Mouse (Mus musculus) T-helper 2 cell (primary cell): ENCODE results near the gene Map3k13.
"Not testable (repeated sequence)": the region's sequence is repeated elsewhere in the genome, so short reads cannot be mapped to it uniquely, and the experiment has no call there.

Source experiments
- in situ Hi-C: fragments of 300-600 bp; cut with MboI, MseI; formaldehyde crosslinking; loops from one replicate; pipeline ENCODE4 v1.15.1; 2025; ENCODE audit warnings: high pct_unique_total_duplicates

Gene Map3k13

DNA sequence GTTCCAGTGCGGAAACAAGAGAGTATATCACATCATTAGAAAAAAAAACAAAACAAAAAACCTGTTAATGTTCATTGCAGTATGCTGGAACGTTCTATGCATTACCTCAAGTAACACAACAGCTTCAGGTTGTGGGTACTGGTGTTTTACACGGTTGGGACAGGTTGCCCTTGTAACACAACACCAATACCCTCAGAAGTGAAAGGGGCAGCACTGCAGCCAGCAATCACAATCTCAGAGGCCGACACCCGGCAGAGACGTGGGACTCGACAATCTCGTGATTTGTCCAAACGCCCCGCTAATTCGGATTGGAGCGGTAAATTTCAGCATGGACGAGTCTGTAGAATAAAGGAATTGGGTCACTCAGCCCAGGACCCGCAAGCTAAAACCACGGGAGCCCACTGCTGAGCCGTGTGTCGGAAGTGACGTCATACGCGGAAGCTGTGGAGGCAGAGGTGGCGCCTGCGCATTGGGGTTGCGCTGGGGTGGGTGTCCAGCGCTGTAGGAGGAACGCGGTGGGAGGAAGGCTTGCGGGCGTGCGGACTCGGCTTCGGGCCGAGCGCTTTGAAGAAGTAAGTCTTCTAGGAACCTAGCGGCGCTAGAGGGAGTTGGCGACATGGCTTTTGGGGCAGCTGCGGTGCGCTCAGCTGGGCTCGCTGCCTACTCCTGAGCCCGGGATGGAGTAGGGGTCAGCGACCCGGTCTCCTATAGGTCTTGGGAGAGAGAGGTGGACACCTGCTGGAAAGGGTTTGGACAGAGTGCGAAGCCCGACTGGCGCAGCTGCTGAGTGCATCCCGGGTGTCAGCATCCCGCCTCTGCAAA is at the start of gene Map3k13:
TSS of gene Map3k13 (plus strand) at position 472 of the 822 bp plus-strand sequence.
- in situ Hi-C loops: no loop called here

DNA sequence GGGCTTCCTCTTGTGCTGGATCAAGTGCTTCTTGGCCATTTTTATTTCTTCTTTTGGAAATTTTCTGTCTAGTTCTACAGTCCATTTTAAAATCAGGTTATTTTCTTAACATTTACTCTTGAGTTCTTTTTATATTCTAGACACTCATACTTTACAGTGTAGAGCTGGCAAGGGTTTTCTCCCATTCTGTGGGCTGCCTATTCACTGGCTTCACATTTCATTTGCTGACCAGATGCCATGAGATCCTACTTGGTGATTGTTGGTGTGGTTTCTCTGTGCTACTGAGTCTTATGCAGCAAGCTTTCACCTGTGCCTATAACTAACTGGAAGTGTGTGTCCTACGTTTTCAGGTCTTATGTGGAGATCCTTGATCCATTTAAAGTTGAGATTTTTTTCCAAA is 35.7 kb upstream of the Map3k13 start:
- in situ Hi-C loops: no loop called here

DNA sequence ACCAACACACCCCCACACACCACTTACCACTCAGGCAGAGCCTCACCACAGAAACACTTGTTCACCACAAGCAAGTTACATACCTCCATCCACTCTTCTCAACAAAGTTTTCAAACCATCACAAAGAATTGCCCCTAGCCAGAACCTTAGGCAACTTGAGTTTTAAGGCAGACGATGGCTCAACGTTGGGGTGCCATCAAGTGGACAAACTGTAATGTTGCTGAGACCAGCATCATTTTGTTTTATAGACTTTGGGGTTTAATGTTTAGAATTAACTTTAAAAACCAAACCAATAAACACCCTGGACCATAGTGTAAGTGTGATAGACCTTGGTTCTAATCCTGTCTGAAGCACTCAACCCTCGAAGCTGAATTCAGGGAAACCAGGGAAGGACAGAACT is 25.9 kb upstream of the Map3k13 start:
- in situ Hi-C loops: no loop called here

- in situ Hi-C loops: no loop called here
Observed at GRCm38 (mm10) chr16:21769667-21770066, 24.5 kb upstream of the Map3k13 start.

DNA sequence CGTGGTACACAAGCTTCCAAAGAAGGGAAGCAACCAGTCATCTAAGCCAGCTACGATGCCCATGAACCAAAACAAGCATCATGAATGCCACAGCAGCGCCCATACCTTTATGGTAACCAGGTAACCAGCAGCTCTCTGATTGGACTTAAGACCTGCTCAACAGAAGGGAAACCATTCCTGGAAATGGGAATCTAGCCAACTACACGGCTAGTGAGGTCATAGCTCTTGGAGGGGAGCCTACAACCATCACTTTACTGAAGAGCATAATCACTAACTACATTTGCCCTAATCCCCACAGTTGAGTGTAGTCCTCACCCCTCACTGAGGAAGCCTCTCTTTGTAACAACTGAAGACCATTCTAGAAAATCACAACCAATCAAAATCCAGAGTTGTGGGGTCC is 19.4 kb upstream of the Map3k13 start:
- in situ Hi-C loops: no loop called here

- in situ Hi-C loops: no loop called here
Observed at GRCm38 (mm10) chr16:21778293-21778866, 15.8 kb upstream of the Map3k13 start.

- in situ Hi-C loops: no loop called here
Observed at GRCm38 (mm10) chr16:21779149-21779548, 15.0 kb upstream of the Map3k13 start.

DNA sequence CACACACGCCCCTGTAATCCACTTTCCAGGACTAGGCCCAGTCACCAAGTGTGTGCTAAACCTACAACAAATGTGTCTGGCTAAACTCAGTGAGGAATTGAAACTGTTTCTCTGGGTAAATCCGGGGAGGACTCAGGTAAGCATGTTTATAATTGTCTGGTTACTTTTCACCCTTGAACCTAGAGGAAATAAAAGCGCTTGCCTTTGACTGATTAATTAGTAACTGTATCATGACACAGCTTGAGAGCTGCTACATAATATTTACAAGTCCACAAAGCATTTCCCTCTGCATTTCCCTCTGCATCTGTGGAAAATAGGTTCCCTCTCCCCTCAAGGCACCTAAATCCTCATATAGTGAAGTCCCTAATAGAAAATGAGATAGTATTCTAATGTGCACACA is 12.9 kb upstream of the Map3k13 start:
- in situ Hi-C loops: no loop called here

GRCm38 (mm10) chr16:21781895-21782294 is 12.3 kb upstream of the Map3k13 start:
- in situ Hi-C loops: no loop called here

DNA sequence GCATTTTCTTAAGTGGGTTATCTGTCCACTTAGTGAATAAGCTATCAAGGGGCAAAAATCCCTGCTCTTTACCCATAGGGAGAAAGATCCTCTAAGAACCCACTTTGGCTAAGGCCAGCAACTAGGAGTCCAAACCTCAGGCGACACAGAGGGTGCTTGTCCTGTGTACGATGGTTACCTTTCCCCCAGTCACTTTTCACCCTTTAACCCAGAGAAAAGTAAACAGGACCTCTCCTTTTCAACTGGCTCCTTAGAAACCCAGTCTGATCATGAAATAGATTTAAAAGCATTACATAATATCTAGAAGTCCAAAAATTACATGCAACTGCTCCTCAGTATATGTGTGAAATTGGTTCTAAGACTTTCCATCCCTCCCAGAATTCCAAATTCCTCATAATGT is 11.3 kb upstream of the Map3k13 start:
- in situ Hi-C loops: no loop called here

DNA sequence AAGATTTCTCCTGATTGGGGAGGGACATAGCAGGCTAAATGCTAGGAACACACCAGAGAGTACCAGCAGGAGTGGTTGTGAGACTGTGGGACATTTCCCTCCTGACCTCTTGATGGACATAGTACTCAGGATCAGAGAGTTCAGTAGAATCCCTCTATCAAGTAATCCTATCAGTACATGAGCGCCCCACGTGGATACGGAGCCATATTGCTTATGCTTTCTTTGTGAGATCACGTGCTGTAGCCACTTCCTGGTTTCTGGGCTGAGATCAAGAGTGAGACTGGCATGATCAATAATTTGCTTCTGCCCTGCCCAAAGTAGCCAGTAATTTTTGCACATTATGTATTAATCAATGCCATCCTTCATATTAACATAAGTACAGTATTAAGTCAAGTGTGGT is 9.1 kb upstream of the Map3k13 start:
- in situ Hi-C loops: no loop called here

DNA sequence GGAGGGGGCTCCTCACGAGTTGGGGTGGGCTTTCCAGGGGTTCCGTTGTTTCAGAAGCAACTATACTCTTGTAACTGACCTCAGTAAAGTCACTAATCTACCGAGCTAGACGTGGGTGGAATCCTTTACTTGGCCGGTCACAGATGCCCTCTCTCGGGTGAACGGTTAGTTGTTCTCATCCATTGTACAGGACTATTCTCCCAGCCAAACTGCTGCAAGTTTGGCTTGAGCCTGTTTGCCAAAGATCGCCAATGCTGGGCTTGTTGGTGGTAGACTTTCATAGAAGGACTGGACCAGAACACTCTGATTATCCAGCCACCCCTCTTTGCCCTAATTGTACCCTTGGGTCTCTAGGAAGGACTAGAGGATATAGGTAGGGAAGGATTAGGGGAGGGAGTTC is 7.8 kb upstream of the Map3k13 start:
- in situ Hi-C loops: no loop called here

GRCm38 (mm10) chr16:21787516-21788353 is 6.4 kb upstream of the Map3k13 start, which contains the start of gene Ehhadh:
Gene Ehhadh, minus strand, starts transcription at chr16:21787807.
- in situ Hi-C loops: no loop called here

- in situ Hi-C loops: no loop called here
Observed at GRCm38 (mm10) chr16:21788581-21788980, 5.6 kb upstream of the Map3k13 start.

DNA sequence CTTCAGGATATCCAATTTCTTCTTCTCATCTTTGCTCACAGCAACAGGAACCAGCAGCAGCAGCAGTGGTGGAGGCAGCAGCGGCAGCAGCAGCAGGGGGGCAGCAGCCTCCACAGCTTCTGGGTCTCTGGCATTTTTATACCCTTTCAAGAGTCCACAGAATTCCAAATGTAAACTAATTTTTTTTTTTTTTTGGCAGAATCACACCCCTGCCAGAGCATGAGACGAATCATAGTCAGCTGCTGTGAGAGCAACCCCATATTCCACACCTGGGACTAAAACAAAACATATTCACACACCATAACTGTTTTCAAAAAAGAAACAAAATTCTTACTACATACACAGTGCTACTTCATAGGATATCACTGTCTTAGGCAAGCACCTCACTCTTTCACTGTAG is 5.0 kb upstream of the Map3k13 start:
- in situ Hi-C loops: no loop called here

GRCm38 (mm10) chr16:21790469-21790868 is 3.7 kb upstream of the Map3k13 start:
- in situ Hi-C loops: no loop called here

- in situ Hi-C loops: no loop called here
Observed at GRCm38 (mm10) chr16:21791779-21792178, 2.4 kb upstream of the Map3k13 start.

GRCm38 (mm10) chr16:21793080-21793810 is 901 bp upstream of the Map3k13 start:
- in situ Hi-C loops: not testable (repeated sequence)

DNA sequence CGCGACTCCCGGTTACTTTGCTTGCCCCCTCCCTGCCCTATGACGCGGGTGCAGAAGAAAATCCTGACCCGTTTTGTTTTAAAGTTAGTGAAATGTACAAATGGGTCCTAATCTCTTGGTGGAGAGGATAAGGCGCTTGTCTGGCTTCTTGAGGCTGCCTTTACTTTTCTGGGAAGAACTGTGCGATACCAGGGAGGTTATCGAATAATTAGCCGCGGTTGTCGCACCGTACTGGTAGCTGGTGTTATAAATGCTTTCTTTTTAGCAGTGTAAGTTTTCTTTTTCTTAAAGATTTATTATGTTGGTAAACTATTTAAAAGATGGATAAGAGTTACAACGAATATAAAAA is 525 bp downstream of the Map3k13 start:
- in situ Hi-C loops: no loop called here

- in situ Hi-C loops: no loop called here
Observed at GRCm38 (mm10) chr16:21795071-21795470, 925 bp downstream of the Map3k13 start.

GRCm38 (mm10) chr16:21804258-21804657 is 10.1 kb downstream of the Map3k13 start:
- in situ Hi-C loops: no loop called here

DNA sequence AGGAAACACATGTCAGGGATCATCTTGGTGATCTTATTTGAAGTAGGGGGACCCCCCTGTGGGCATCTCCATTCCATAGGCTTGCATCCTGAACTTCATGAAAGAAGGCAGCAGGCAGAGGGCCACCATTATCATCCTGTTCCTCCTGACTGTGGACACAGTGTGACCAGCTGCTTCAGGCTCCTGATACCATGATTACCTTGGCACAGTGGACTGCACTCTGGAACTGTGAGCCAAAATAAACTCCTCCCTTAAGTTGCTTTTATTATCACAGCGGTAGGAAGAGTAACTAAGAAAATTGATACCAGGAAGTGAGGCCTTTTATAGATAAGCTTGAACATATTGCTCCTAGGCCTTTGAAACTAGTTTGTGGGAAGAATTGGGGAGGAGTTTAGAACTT is 12.7 kb downstream of the Map3k13 start:
- in situ Hi-C loops: no loop called here
